Mouse (Mus musculus) forebrain, embryonic 11.5 days (tissue): ENCODE data around the gene Rasa2. TPM values are rescaled to one million over a fixed set of nuclear protein-coding genes. Genes with fewer than 3 reads are reported as not detected.

Experiments
- ATAC-seq: fragments of 200-750 bp; cut with Nextera tagmentation; replicated peaks from 2 replicates; pipeline ENCODE4 v1.8.0; 2017; ENCODE audit warnings: moderate TSS enrichment; ENCODE audit not compliant: low FRiP score
- DNase-seq: peaks from one replicate; pipeline ENCODE4 v3.0.0-alpha.2; 2017; ENCODE audit warnings: low spot score
- H3K27ac ChIP-seq: fragments of 300-500 bp; sonication (generic); 2 replicates; pipeline ENCODE4 v1.5.1; 2014; ENCODE audit warnings: low read depth, low read length
- H3K27me3 ChIP-seq: fragments of 300-500 bp; sonication (generic); 2 replicates; pipeline ENCODE4 v1.6.1; 2014; ENCODE audit warnings: mild to moderate bottlenecking, low read length, mixed read lengths; ENCODE audit not compliant: control insufficient read depth, insufficient read depth
- H3K36me3 ChIP-seq: fragments of 300-500 bp; sonication (generic); 2 replicates; pipeline ENCODE4 v1.6.1; 2014; ENCODE audit warnings: mild to moderate bottlenecking, low read length, moderate library complexity, mixed read lengths; ENCODE audit not compliant: control insufficient read depth, insufficient read depth
- H3K4me1 ChIP-seq: fragments of 300-500 bp; sonication (generic); replicated peaks from 2 replicates; pipeline ENCODE4 v1.6.1; 2014; ENCODE audit warnings: low read length, mixed read lengths; ENCODE audit not compliant: control insufficient read depth, insufficient read depth
- H3K4me2 ChIP-seq: fragments of 300-500 bp; sonication (generic); 2 replicates; pipeline ENCODE4 v1.6.1; 2014; ENCODE audit warnings: low read depth, mild to moderate bottlenecking, low read length, moderate library complexity, mixed read lengths; ENCODE audit not compliant: severe bottlenecking
- H3K4me3 ChIP-seq: fragments of 300-500 bp; sonication (generic); 2 replicates; pipeline ENCODE4 v1.5.1; 2014; ENCODE audit warnings: low read depth, low read length
- H3K9ac ChIP-seq: fragments of 300-500 bp; sonication (generic); 2 replicates; pipeline ENCODE4 v1.6.1; 2014; ENCODE audit warnings: low read length
- H3K9me3 ChIP-seq: fragments of 300-500 bp; sonication (generic); 2 replicates; pipeline ENCODE4 v1.6.1; 2016; ENCODE audit warnings: low read length, mixed read lengths; ENCODE audit not compliant: control insufficient read depth
- WGBS: fragments of 180-500 bp; shearing (Covaris S2); extraction: QIAGEN DNeasy Blood & Tissue Kit; methylation state at CpG from one replicate; pipeline ENCODE4 v1.1.7; 2014; 5-methylcytosine and 5-hydroxymethylcytosine counted together
- polyA plus RNA-seq: library from polyadenylated mRNA; unstranded; fragments of >200 nt; fragmentation: Nextera tagmentation; extraction: Ambion mirVana; gene quantifications from 2 replicates; pipeline ENCODE4 v1.2.1, GENCODE M21; 2014

Gene Rasa2
- polyA plus RNA-seq, 1 experiment from 2014 or later: 16.9 TPM

DNA sequence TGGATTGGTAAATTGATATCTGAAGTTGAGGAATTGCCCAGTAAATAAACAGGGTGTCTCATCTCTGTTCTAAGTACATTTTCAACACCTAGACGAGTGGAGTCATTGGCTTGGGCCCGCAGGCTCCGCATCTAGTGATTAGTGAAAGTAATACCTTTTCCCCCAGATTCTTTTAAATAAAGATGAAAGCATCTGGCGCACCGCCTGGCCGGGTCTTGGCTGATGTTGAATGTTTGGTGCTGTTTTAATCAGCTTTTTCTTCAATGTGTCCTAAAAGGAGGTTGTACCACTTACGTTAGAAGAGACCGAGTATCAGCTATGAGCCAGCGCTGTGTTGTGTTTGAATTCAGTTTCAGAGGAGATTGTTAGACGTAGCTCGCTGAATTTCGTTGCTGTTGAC, 39.8 kb upstream of the Rasa2 start:
- Histone ChIP-seq H3K4me1 (peaks cover 6% of the 10 kb centered on the region; the same call in 1 of the 2 replicates), H3K9ac (no peak overlapping the region), H3K4me3 (no peak overlapping the region), H3K4me2 (no peak overlapping the region), H3K27me3 (no peaks in the 10 kb centered on the region), H3K36me3 (no peaks in the 10 kb centered on the region), H3K9me3 (no peaks in the 10 kb centered on the region), H3K27ac (no peak overlapping the region)
- DNase-seq (no peak), ATAC-seq (no peak)
- WGBS: 95% methylated on average over 12 of the region's 12 CpGs

DNA sequence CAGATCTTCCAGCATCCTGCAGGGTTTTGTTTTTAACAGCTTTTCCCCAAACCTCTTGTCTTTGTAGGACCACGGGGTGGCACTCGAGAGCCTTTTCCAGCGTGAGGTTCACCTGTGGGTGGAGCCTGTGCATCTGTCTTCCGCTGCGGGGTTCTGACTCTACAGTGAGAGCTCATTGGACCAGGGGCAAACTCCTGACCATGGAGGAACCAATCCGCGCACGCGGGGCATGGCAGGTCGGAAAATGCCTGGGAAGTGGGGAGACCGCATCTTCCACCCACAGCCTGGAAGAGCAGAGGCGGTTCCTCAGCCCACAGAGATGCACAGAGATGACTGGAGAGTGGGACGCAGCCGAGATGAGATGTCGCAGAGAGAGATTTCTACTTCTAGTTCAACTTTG, 38.5 kb upstream of the Rasa2 start:
- DNase-seq (peak; percentile 95), ATAC-seq (peak; percentile 100)
- Histone ChIP-seq H3K36me3 (no peaks in the 10 kb centered on the region), H3K9ac (peak overlapping the region; percentile 58), H3K4me1 (peaks cover 6% of the 10 kb centered on the region; the same call in 1 of the 2 replicates), H3K27ac (peak overlapping the region; percentile 47; the same call in 1 of the 2 replicates), H3K27me3 (no peaks in the 10 kb centered on the region), H3K9me3 (no peaks in the 10 kb centered on the region), H3K4me3 (peak overlapping the region; percentile 23; the same call in 1 of the 2 replicates), H3K4me2 (peak overlapping the region; percentile 57)
- 3% methylated on average over 15 of the region's 15 CpGs for WGBS

DNA sequence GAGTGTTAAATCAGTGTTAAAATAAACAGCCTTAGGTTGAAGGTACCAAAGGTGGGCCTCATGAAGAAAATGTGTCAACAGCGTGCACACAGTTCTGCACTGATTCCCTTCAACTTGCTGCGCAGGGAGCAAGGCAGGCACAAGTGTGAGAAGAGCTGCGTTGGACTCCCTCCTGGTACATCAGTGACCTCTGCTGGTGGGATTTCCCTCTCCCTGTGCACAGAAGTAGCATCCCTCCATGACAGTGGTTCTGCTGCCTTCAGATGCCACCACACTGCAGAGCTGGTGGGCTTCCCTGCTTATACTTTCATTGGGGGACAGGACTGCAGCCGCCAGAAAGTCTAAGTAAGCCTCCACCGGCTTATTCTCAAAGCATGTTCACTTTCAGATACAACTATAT, 37.2 kb upstream of the Rasa2 start:
- ATAC-seq: no peak

DNA sequence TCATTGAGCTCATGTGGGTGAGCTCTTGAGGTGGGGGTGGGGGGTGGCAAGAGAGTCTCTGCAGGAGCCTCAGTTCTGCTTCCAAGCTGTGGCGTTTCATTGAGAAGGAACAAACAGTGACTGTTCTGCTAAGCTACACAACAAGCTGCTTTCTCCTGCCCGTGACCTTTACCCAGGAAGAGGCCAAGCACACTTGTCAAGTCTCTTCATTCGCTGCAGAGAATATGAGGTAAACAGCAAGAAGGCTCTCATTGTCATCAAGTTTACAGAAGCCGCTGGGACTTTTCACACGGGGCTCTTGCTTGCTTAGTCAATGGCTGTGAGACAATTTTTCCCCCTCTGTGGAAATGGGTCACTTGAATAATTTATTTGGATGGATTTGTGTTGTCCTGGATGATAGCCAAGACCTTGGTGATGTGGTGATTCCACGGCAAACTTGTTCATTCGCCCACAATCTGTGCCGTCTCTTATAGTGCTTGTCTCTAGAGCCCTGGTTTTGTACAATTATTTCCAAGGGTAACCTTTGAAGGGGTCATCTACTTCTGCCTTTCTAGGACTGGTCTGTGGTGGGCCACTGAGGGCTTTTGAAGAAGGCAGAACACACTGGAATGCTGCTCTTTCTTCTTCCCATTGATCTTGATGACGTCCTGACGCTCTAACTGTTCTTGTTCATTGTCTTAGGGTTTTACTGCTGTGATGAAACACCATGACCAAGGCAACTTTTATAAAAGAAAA, 29.3 kb upstream of the Rasa2 start:
- H3K9me3 ChIP-seq: no peaks in the 10 kb centered on the region
- DNase-seq: no peak
- H3K4me2 ChIP-seq: no peak overlapping the region
- ATAC-seq: no peak
- H3K4me3 ChIP-seq: no peak overlapping the region
- H3K4me1 ChIP-seq: no peaks in the 10 kb centered on the region
- no peaks in the 10 kb centered on the region for H3K27me3 ChIP-seq
- WGBS: 75% methylated on average over 10 of the region's 10 CpGs
- no peak overlapping the region for H3K27ac ChIP-seq
- H3K36me3 ChIP-seq: no peaks in the 10 kb centered on the region
- no peak overlapping the region for H3K9ac ChIP-seq

More for the DNA sequence above, 37.2 kb upstream of the Rasa2 start:
- H3K27ac ChIP-seq: no peak overlapping the region
- WGBS: 60% methylated on average over 5 of the region's 5 CpGs
- H3K9ac ChIP-seq: no peak overlapping the region
- H3K4me3 ChIP-seq: no peak overlapping the region
- peak; percentile 74 for DNase-seq
- peaks cover 6% of the 10 kb centered on the region; the same call in 1 of the 2 replicates for H3K4me1 ChIP-seq
- H3K27me3 ChIP-seq: no peaks in the 10 kb centered on the region
- H3K4me2 ChIP-seq: no peak overlapping the region
- no peaks in the 10 kb centered on the region for H3K36me3 ChIP-seq
- no peaks in the 10 kb centered on the region for H3K9me3 ChIP-seq

DNA sequence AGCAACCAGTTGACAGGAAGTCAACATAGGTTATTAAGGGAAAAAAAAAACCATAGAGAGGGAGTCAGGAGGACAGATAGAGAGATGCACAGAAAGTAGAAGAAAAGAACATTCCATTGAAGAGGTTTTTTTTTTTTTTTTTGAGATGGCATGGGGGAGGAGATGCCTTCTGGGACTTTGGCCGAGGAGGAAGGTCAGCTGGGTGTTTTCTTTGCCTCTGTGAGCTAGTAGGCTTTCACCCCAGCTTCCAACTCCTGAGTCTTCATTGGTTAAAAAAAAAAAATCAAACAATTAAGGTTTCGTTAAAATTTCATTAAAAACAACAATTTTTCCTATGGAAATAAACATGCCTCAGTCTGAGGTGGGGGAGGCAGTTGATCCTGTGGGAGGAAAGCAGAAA, 28.4 kb upstream of the Rasa2 start:
- ATAC-seq: no peak
- WGBS: 71% methylated on average over 2 of the region's 2 CpGs
- no peaks in the 10 kb centered on the region for H3K9me3 ChIP-seq
- H3K4me3 ChIP-seq: no peak overlapping the region
- no peak overlapping the region for H3K9ac ChIP-seq
- DNase-seq: no peak
- no peaks in the 10 kb centered on the region for H3K4me1 ChIP-seq
- no peaks in the 10 kb centered on the region for H3K36me3 ChIP-seq
- no peak overlapping the region for H3K27ac ChIP-seq
- H3K4me2 ChIP-seq: no peak overlapping the region
- no peaks in the 10 kb centered on the region for H3K27me3 ChIP-seq

DNA sequence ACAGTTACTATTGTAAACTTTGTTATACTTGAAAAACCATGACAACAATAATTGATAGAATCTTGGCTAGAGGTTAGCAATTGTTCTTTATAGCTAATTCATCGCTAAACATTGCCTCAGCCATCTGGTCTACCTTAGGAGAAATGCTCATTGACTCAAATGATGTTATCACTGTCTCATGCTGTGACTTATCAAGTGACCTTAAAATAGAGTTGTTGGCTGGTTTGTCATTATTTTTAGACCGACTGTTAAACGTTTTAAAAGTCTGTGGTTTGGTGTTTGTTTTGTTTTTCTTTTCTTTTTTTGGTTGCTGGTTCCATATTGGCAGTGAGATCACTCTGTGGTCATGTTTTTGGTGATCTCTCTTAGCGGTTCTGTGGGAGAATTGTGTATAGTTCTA, 22.1 kb upstream of the Rasa2 start:
- Histone ChIP-seq H3K9me3 (no peaks in the 10 kb centered on the region), H3K27me3 (no peaks in the 10 kb centered on the region), H3K27ac (no peak overlapping the region), H3K4me1 (no peaks in the 10 kb centered on the region), H3K4me2 (no peak overlapping the region), H3K36me3 (no peaks in the 10 kb centered on the region), H3K9ac (no peak overlapping the region), H3K4me3 (no peak overlapping the region)
- 71% methylated on average over 4 of the region's 4 CpGs for WGBS
- ATAC-seq: no peak
- DNase-seq: no peak

DNA sequence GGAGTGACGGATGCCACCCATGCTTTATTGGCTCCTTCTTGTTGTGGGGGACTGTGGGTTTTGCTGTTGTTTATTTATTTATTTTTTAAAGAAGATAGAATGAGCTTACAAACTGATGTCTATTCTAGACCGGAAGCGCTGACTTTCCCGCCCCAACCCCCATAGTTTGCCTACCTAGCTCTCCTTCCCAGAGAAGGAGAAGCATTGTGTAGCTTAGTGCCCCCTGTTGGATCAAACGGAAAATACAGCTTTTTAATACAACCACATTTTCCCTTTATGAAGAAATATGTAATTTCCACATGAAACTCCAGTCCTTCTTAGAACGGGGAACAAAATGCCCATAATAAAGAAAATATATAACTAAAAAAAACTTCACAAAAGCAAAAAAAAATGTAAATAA, 21.3 kb upstream of the Rasa2 start:
- ATAC-seq (no peak), DNase-seq (no peak)
- Histone ChIP-seq H3K27me3 (no peaks in the 10 kb centered on the region), H3K36me3 (no peaks in the 10 kb centered on the region), H3K9me3 (no peaks in the 10 kb centered on the region), H3K4me3 (no peak overlapping the region), H3K9ac (no peak overlapping the region), H3K27ac (no peak overlapping the region), H3K4me1 (no peaks in the 10 kb centered on the region), H3K4me2 (no peak overlapping the region)
- WGBS: 63% methylated on average over 6 of the region's 6 CpGs

DNA sequence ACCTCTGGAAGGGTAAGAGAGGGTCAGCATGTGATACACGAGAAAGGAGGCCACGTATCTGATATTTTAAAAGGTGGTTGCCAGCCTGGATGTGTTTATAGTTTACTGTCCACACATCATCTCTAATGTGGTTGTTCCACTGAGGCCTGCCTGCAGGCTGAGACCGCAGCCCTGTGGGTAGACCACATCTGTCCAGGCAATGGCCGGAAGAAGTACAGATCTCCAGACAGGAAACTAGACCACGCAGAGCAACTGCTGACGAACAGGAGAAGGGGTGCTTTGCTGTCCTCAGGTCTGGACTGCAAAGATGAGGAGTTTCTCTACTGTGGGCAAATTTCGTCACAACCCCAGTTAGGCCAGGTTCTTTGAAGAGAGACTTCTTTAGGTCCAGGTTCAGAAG, 19.4 kb upstream of the Rasa2 start:
- Histone ChIP-seq H3K4me2 (no peak overlapping the region), H3K36me3 (no peaks in the 10 kb centered on the region), H3K4me3 (no peak overlapping the region), H3K4me1 (no peaks in the 10 kb centered on the region), H3K27ac (no peak overlapping the region), H3K9ac (no peak overlapping the region), H3K27me3 (no peaks in the 10 kb centered on the region), H3K9me3 (no peaks in the 10 kb centered on the region)
- ATAC-seq (no peak), DNase-seq (no peak)
- 91% methylated on average over 7 of the region's 7 CpGs for WGBS

DNA sequence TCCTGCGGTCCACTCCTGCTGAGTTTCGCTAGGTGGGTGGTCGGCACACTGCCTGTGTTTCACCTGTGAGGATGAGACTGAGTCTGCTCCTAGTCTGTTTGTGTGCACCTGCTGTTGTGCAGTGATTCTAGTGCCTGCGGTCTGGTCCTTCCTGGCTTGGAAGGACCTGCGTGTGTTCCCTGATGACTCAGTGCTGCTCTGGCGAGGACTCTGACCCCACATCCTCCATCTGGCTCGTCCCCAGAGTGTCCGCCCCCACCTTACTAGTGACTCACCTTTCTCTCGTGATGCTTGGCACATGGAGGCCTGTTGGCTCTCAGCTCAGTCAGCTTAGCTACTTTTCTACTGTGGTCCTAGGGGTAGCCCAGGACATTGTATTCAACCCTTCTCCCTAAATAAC, 18.5 kb upstream of the Rasa2 start:
- Histone ChIP-seq H3K4me3 (no peak overlapping the region), H3K27me3 (no peaks in the 10 kb centered on the region), H3K4me2 (no peak overlapping the region), H3K27ac (no peak overlapping the region), H3K9ac (no peak overlapping the region), H3K36me3 (no peaks in the 10 kb centered on the region), H3K4me1 (no peaks in the 10 kb centered on the region), H3K9me3 (no peaks in the 10 kb centered on the region)
- WGBS: 65% methylated on average over 9 of the region's 9 CpGs
- no peak for DNase-seq
- ATAC-seq: no peak
